Mouse (Mus musculus): Measurements from ENCODE around the gene Idh3a.

- no peak for TF ChIP-seq CTCF (IDR thresholded peaks at IDR 0.05; ENCODE audit: low read depth, low read length)
- TF ChIP-seq GATA1 (IDR thresholded peaks at IDR 0.05; ENCODE audit: borderline replicate concordance, low read length): no peak
- no peak for TF ChIP-seq GATA2 (IDR thresholded peaks at IDR 0.05; ENCODE audit: borderline replicate concordance, low read depth, low read length)
Observed at GRCm38 (mm10) chr9:54560831-54561601, 25.1 kb upstream of the Idh3a start.
